Mouse (Mus musculus) stomach, postnatal 0 days (tissue): ENCODE results near the gene Lyrm4. TPM values are rescaled to one million over a fixed set of nuclear protein-coding genes. Genes with fewer than 3 reads are reported as not detected.

Source experiments
- ATAC-seq: fragments of 200-750 bp; cut with Nextera tagmentation; 2 replicates; pipeline ENCODE4 v1.8.0; 2017; ENCODE audit not compliant: low FRiP score, low TSS enrichment
- DNase-seq: peaks from one replicate; pipeline ENCODE4 v3.0.0-alpha.2; 2016; ENCODE audit warnings: low spot score
- H3K27ac ChIP-seq: fragments of 300-500 bp; sonication (generic); replicated peaks from 2 replicates; pipeline ENCODE4 v1.5.1; 2014; ENCODE audit warnings: mild to moderate bottlenecking, control low read depth
- H3K27me3 ChIP-seq: fragments of 300-500 bp; sonication (generic); 2 replicates; pipeline ENCODE4 v1.6.1; 2014; ENCODE audit warnings: low read length; ENCODE audit not compliant: control insufficient read depth, insufficient read depth
- H3K36me3 ChIP-seq: fragments of 300-500 bp; sonication (generic); 2 replicates; pipeline ENCODE4 v1.6.1; 2014; ENCODE audit warnings: low read length, mixed read lengths; ENCODE audit not compliant: control insufficient read depth, insufficient read depth
- H3K4me1 ChIP-seq: fragments of 300-500 bp; sonication (generic); replicated peaks from 2 replicates; pipeline ENCODE4 v1.6.1; 2014; ENCODE audit warnings: antibody characterized with exemption; ENCODE audit not compliant: control insufficient read depth, insufficient read depth
- H3K4me2 ChIP-seq: fragments of 300-500 bp; sonication (generic); replicated peaks from 2 replicates; pipeline ENCODE4 v1.6.1; 2014; ENCODE audit warnings: low read depth, mild to moderate bottlenecking, control low read depth, moderate library complexity
- H3K4me3 ChIP-seq: fragments of 300-500 bp; sonication (generic); 2 replicates; pipeline ENCODE4 v1.5.1; 2014; ENCODE audit warnings: low read depth, low read length, control low read depth
- H3K9ac ChIP-seq: fragments of 300-500 bp; sonication (generic); 2 replicates; pipeline ENCODE4 v1.6.1; 2014; ENCODE audit warnings: mild to moderate bottlenecking, low read length, control low read depth, mixed read lengths
- H3K9me3 ChIP-seq: fragments of 300-500 bp; sonication (generic); 2 replicates; pipeline ENCODE4 v1.6.1; 2016; ENCODE audit warnings: low read length; ENCODE audit not compliant: control insufficient read depth
- CTCF ChIP-seq: IDR thresholded peaks from 2 replicates; pipeline ENCODE4 v1.5.1; 2016; ENCODE audit warnings: antibody characterized with exemption, low read depth, mild to moderate bottlenecking, moderate library complexity
- EP300 ChIP-seq: optimal IDR thresholded peaks from 2 replicates; pipeline ENCODE3; 2016; ENCODE audit warnings: antibody characterized with exemption
- WGBS: fragments of 180-500 bp; shearing (Covaris S2); extraction: QIAGEN DNeasy Blood & Tissue Kit; methylation state at CpG from one replicate; pipeline ENCODE4 v1.1.7; 2014; 5-methylcytosine and 5-hydroxymethylcytosine counted together
- polyA plus RNA-seq: library from polyadenylated mRNA; unstranded; fragments of >200 nt; fragmentation: Nextera tagmentation; extraction: Ambion mirVana; gene quantifications from 2 replicates; pipeline ENCODE4 v1.2.1, GENCODE M21; 2015

Gene Lyrm4
- polyA plus RNA-seq, 1 experiment from 2014 or later: 20.7 TPM

DNA sequence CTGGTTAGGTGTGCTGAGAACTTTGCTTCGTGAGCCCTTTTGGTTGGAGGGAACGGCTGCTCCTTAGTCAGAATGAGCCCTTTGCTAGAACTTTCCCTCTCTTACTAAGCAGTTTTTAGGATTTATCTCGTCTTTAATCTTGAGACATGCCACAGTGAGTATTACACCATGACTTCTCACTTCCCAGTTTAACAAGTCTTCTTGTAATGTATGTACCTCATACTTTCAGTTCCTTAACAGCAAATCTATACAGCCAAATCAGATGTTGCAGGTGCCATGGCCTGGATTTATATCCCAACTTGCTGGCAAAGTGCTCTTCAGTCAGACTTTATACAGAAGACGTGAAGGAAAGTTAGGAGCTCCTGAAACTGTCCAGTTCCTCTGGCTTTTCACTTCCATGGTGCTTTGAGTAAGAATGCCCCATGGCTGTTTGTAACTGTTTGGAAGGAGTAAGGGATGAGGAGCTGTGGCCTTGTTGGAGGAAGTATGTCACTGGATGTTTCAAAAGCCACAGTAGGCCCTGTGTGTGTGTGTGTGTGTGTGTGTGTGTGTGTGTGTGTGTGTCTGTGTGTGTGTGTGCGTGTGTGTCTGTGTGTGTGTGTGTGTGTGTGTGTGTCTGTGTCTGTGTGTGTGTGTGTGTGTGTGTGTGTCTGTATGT is 14.8 kb upstream of the Lyrm4 start:
- TF ChIP-seq EP300 (no peak), CTCF (no peak)
- ATAC-seq: no peak
- WGBS: 78% methylated on average over 5 of the region's 5 CpGs

DNA sequence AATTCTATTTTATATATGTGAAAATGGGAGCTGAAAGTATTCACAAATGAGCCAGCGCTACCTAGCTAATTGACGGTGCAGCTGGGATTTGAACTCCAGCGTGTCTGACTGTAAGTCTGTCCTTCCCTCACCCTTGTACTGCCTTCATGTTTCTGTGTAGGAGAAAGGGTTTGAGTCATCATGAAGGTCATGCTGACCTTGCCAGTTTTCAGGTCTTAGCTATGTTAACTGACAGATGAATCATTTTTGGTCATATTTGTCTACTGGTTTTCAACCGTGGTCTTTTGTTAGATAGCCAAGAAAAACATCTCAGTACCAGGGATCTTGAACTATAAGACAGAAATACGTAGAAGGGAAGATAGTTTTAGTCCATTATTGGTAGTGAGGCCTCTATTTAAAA is 14.1 kb upstream of the Lyrm4 start:
- DNase-seq (no peak), ATAC-seq (no peak)
- 83% methylated on average over 5 of the region's 5 CpGs for WGBS
- H3K36me3 ChIP-seq: no peaks in the 10 kb centered on the region
- TF ChIP-seq CTCF (no peak), EP300 (no peak)
- no peaks in the 10 kb centered on the region for H3K9me3 ChIP-seq
- H3K27me3 ChIP-seq: no peaks in the 10 kb centered on the region
- no peaks in the 10 kb centered on the region for H3K4me1 ChIP-seq
- no peak overlapping the region for H3K4me3 ChIP-seq
- no peak overlapping the region for H3K27ac ChIP-seq
- no peak overlapping the region for H3K4me2 ChIP-seq
- H3K9ac ChIP-seq: no peak overlapping the region

More for the DNA sequence above, 14.8 kb upstream of the Lyrm4 start:
- no peak for DNase-seq
- Histone ChIP-seq H3K4me1 (no peaks in the 10 kb centered on the region), H3K9me3 (no peaks in the 10 kb centered on the region), H3K4me3 (no peak overlapping the region), H3K36me3 (no peaks in the 10 kb centered on the region), H3K27me3 (no peaks in the 10 kb centered on the region), H3K27ac (no peak overlapping the region), H3K9ac (no peak overlapping the region), H3K4me2 (no peak overlapping the region)

DNA sequence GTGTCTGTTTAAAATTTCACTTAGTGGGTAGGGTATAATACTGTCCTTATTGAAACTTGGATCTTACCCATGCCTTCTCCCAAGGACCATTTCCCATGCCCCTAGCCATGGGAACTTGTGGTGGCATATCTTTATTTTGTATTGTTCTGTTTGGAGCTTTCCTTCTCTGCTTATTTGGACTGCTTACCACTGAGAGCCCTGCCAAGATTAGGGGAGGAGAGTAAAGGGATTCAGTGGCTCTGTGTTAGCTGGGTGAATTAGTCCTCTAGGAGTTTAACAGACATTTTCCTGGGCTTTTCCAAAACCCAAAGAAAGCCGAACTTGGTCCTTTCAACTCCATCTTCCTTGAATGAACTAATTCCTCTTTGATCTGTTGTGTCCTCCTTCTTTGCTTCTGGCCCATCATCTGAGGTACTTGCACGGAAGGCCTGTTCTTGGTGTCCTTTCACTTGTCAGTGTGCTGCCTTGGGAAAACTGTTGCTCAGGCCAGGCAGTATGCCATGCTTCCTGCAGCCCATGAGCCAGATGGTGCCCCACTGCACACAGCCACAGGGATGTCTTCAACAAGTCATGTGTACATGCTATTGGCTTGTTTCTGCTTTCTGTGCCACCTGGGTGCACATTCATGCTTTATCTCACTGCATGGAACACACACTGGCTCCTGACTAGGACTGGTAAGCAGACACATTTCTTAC is 12.2 kb upstream of the Lyrm4 start:
- Histone ChIP-seq H3K36me3 (no peaks in the 10 kb centered on the region), H3K4me2 (no peak overlapping the region), H3K9me3 (no peaks in the 10 kb centered on the region), H3K4me3 (no peak overlapping the region), H3K9ac (no peak overlapping the region), H3K27me3 (no peaks in the 10 kb centered on the region), H3K4me1 (no peaks in the 10 kb centered on the region), H3K27ac (no peak overlapping the region)
- DNase-seq: no peak
- 95% methylated on average over 2 of the region's 2 CpGs for WGBS
- ATAC-seq: no peak
- TF ChIP-seq CTCF (no peak), EP300 (no peak)

DNA sequence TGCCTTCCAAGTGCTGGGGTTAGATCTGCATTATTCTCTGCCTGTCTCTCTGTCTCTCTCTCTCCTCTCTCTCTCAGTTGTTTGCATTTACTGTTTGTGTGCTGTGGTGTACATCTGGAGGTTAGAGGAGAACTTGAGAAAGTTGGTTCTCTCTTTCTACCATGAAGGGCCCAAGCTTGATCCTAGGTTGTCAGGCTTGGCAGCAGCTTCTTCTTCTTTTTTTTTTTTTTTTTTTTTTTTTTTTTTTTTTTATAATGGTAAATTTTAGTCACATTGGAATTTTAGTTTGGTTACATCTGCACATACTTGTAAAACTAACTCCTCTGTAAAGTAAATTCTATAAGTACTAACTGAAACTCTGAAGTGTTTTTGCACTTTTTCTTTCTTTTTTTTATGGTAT is 3.3 kb upstream of the Lyrm4 start:
- Histone ChIP-seq H3K4me1 (0 out of 2 replicates have a peak, but pooled peaks cover 2% of the 10 kb centered on the region), H3K9ac (no peak overlapping the region), H3K4me2 (no peak overlapping the region), H3K4me3 (no peak overlapping the region), H3K27me3 (no peaks in the 10 kb centered on the region), H3K36me3 (no peaks in the 10 kb centered on the region), H3K9me3 (no peaks in the 10 kb centered on the region), H3K27ac (no peak overlapping the region)
- DNase-seq (no peak), ATAC-seq (no peak)
- no peak for TF ChIP-seq EP300
- TF ChIP-seq CTCF: no peak

DNA sequence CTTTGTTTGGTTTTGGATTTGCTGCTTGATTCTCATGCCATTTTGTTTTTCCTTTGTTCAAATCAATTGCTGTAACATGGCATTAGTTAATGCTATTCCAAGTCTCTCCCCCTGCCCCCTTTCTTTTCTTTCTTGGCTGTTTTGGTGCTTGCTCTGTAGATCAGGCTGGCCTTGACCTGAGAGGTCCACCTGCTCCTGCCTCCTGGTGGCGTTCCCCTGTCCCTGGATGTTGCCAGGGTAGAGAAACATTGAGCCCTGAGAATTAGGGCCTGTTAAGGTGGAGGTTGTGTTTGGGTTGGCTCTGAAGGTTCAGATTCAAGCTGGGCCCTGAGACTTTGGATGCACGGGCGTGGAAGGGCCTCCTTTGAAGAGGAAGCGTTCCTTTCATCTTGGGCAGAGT is 2.4 kb upstream of the Lyrm4 start:
- H3K9me3 ChIP-seq: no peaks in the 10 kb centered on the region
- DNase-seq (no peak), ATAC-seq (no peak)
- no peak overlapping the region for H3K27ac ChIP-seq
- no peaks in the 10 kb centered on the region for H3K36me3 ChIP-seq
- no peak overlapping the region for H3K9ac ChIP-seq
- no peaks in the 10 kb centered on the region for H3K27me3 ChIP-seq
- TF ChIP-seq EP300 (no peak), CTCF (no peak; the same call in 1 of the 2 replicates)
- H3K4me1 ChIP-seq: 0 out of 2 replicates have a peak, but pooled peaks cover 2% of the 10 kb centered on the region
- no peak overlapping the region for H3K4me3 ChIP-seq
- no peak overlapping the region for H3K4me2 ChIP-seq
- 81% methylated on average over 4 of the region's 4 CpGs for WGBS

DNA sequence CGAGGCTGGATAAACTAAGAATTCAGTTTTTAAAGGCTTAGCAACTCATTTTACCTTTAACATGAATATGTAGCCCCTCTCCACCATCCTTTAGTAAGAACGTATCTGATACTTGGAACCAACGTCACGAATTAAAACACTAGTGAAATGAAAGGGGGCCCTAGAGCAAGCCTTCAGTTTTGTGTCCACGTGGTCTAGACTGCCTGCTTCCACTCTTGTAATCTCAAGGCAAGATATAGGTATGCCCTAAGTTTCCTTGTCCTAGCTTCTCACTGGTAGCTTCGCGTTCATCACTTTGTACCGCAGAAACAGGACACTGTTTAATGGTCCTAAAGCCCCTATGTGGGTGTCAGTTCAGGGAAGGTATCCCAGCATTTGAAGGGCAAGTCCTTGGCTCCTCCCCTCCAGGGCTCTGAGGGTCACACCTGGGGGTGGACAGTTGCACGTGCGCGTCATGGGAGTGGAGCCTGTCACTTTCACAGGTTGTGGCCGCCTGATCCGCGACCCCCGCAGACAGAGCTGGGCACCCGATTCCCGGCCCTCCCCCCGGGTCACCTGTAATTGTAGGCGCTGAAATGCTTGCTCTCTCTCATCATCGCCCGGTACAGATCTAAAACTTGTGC is 695 bp downstream of the Lyrm4 start:
- no peaks in the 10 kb centered on the region for H3K9me3 ChIP-seq
- peak overlapping the region; percentile 95; the same call in 1 of the 2 replicates for H3K27ac ChIP-seq
- no peaks in the 10 kb centered on the region for H3K36me3 ChIP-seq
- WGBS: 6% methylated on average over 21 of the region's 21 CpGs
- H3K9ac ChIP-seq: peak overlapping the region; percentile 68
- H3K4me2 ChIP-seq: peak overlapping the region; percentile 85
- peak overlapping the region; percentile 60 for H3K4me3 ChIP-seq
- ATAC-seq: no peak
- no peaks in the 10 kb centered on the region for H3K27me3 ChIP-seq
- DNase-seq: peak; percentile 56
- TF ChIP-seq EP300 (no peak), CTCF (no peak)
- H3K4me1 ChIP-seq: 0 out of 2 replicates have a peak, but pooled peaks cover 2% of the 10 kb centered on the region
